In the genomic region with DNA sequence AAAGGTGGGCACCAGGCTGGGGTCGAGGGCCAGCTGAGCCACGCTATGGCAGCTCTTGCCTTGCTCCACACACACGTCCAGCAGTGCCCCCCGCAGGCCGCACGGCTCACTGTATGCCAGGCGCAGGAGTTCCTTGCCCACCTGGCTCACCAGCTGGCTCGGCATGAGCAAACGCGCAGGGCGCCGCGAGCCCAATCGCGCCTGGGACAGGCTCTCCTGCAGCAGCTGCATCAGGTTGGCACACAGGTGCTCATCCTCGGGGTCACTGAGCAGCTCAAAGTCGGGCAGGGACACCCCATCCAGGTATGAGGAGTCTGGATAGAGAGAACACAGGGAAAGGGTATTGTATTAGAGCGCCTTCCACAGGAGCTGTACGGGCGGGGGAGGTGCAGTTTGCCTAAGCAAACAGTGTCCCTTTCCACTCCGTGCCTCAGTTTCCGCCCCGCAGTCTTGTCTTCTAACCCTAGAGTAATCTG, we compare ENCODE assay signal across 8 mouse cellular contexts. TPM values are rescaled to one million over a fixed set of nuclear protein-coding genes. Genes with fewer than 3 reads are reported as not detected.
DNase-seq lines count a peak whose midpoint lies in the region; ATAC-seq and TF ChIP-seq lines count a peak whose summit lies in the region.

No protein-coding gene starts in this region.

- peak overlapping the region; percentile 94 for H3K9ac ChIP-seq in forebrain, embryonic 11.5 days (ENCODE audit: low read length)
- peak overlapping the region; percentile 91 for H3K9ac ChIP-seq in heart, postnatal 0 days (replicated peaks; ENCODE audit: low read depth, low read length)
- H3K9ac ChIP-seq in neural tube, embryonic 14.5 days (replicated peaks; ENCODE audit: low read depth, low read length), result peak overlapping the region; percentile 95

- H3K9me3 ChIP-seq in forebrain, embryonic 11.5 days (ENCODE audit: control insufficient read depth, low read length), result no peaks in the 10 kb centered on the region
- no peaks in the 10 kb centered on the region for H3K9me3 ChIP-seq in heart, postnatal 0 days (replicated peaks; ENCODE audit: control insufficient read depth, low read length)
- no peaks in the 10 kb centered on the region for H3K9me3 ChIP-seq in neural tube, embryonic 14.5 days (ENCODE audit: control insufficient read depth, low read length)

- peak; percentile 47 for ATAC-seq in forebrain, embryonic 11.5 days (replicated peaks; ENCODE audit: low FRiP score)
- peak; percentile 31 for ATAC-seq in heart, postnatal 0 days (ENCODE audit: insufficient read depth, low read depth)
- peak; percentile 39 for ATAC-seq in neural tube, embryonic 14.5 days (ENCODE audit: low read depth)

- peak overlapping the region; percentile 91 for H3K27ac ChIP-seq in brown adipose tissue, adult 24 weeks (replicated peaks; ENCODE audit: low read depth, low read length)
- H3K27ac ChIP-seq in forebrain, embryonic 11.5 days (ENCODE audit: low read depth, low read length), result peak overlapping the region; percentile 78; the same call in 1 of the 2 replicates
- H3K27ac ChIP-seq in heart, postnatal 0 days (ENCODE audit: low read depth), result peak overlapping the region; percentile 90
- H3K27ac ChIP-seq in neural tube, embryonic 14.5 days (ENCODE audit: low read depth, low read length), result peak overlapping the region; percentile 96

- peak; percentile 70 for DNase-seq in CD4-positive helper T cell, adult 2 months (ENCODE audit: low read depth, low spot score)
- DNase-seq in forebrain, embryonic 11.5 days (ENCODE audit: low spot score), result peak; percentile 87
- DNase-seq in heart, postnatal 0 days (ENCODE audit: low spot score), result peak; percentile 80
- DNase-seq in kidney, postnatal 36 days, result peak; percentile 81 to 91
- DNase-seq in lung, adult 18-20 months, result peak; percentile 86 to 88
- peak; percentile 86 for DNase-seq in testis, postnatal 10 days (ENCODE audit: low spot score)

- peak overlapping the region; percentile 96 for H3K4me2 ChIP-seq in forebrain, embryonic 11.5 days (ENCODE audit: low read depth, low read length, severe bottlenecking)
- H3K4me2 ChIP-seq in heart, postnatal 0 days (ENCODE audit: low read depth, low read length), result peak overlapping the region; percentile 89
- H3K4me2 ChIP-seq in neural tube, embryonic 14.5 days (ENCODE audit: low read depth, low read length), result peak overlapping the region; percentile 97

- no peaks in the 10 kb centered on the region for H3K36me3 ChIP-seq in forebrain, embryonic 11.5 days (ENCODE audit: control insufficient read depth, insufficient read depth, low read length)
- peaks cover 14% of the 10 kb centered on the region for H3K36me3 ChIP-seq in heart, postnatal 0 days (replicated peaks; ENCODE audit: control insufficient read depth, insufficient read depth, low read length)
- H3K36me3 ChIP-seq in neural tube, embryonic 14.5 days (ENCODE audit: control insufficient read depth, insufficient read depth, low read length), result no peaks in the 10 kb centered on the region

- TF ChIP-seq CTCF in heart, postnatal 0 days (IDR thresholded peaks at IDR 0.05; ENCODE audit: low read depth), result peak; percentile 72

- H3K27me3 ChIP-seq in forebrain, embryonic 11.5 days (ENCODE audit: control insufficient read depth, insufficient read depth, low read length), result no peaks in the 10 kb centered on the region
- H3K27me3 ChIP-seq in heart, postnatal 0 days (ENCODE audit: control insufficient read depth, insufficient read depth, low read length), result no peaks in the 10 kb centered on the region
- H3K27me3 ChIP-seq in neural tube, embryonic 14.5 days (ENCODE audit: control insufficient read depth, insufficient read depth, low read length), result no peaks in the 10 kb centered on the region

- no peak; the same call in 1 of the 2 replicates for TF ChIP-seq EP300 in heart, postnatal 0 days (IDR thresholded peaks at IDR 0.05; ENCODE audit: low read depth)

- H3K4me3 ChIP-seq in brown adipose tissue, adult 24 weeks (ENCODE audit: insufficient read depth, low read depth, low read length), result peak overlapping the region; percentile 92
- peak overlapping the region; percentile 84 for H3K4me3 ChIP-seq in forebrain, embryonic 11.5 days (ENCODE audit: low read depth, low read length)
- H3K4me3 ChIP-seq in heart, postnatal 0 days (ENCODE audit: low read depth, low read length), result peak overlapping the region; percentile 100
- peak overlapping the region; percentile 95 for H3K4me3 ChIP-seq in neural tube, embryonic 14.5 days (ENCODE audit: low read depth, low read length)

- WGBS in forebrain, embryonic 11.5 days, result 0% methylated on average over 23 of the region's 23 CpGs
- WGBS in heart, postnatal 0 days, result 1% methylated on average over 23 of the region's 23 CpGs
- 1% methylated on average over 23 of the region's 23 CpGs for WGBS in neural tube, embryonic 14.5 days

- peaks cover 5% of the 10 kb centered on the region for H3K4me1 ChIP-seq in brown adipose tissue, adult 24 weeks (ENCODE audit: control insufficient read depth, insufficient read depth, insufficient read length, low read length)
- H3K4me1 ChIP-seq in forebrain, embryonic 11.5 days (replicated peaks; ENCODE audit: control insufficient read depth, insufficient read depth, low read length), result peaks cover 7% of the 10 kb centered on the region; the same call in 1 of the 2 replicates
- peaks cover 29% of the 10 kb centered on the region for H3K4me1 ChIP-seq in heart, postnatal 0 days (ENCODE audit: control insufficient read depth, insufficient read depth)
- H3K4me1 ChIP-seq in neural tube, embryonic 14.5 days (ENCODE audit: control insufficient read depth, insufficient read depth, low read length), result peaks cover 15% of the 10 kb centered on the region

RNA-seq across cellular contexts. Expression of a gene that starts 0.9 kb away (rescaled TPM):
- 6.1 and 17.7 TPM in 2 replicates for polyA plus RNA-seq in brown adipose tissue, adult 24 weeks (2012; ENCODE audit: insufficient read depth, insufficient read length, missing spikeins)
- polyA plus RNA-seq in forebrain, embryonic 11.5 days (2014; fragmentation: Nextera tagmentation; extraction: Ambion mirVana), result 7.4 and 9.5 TPM in 2 replicates
- 30.3 and 35.6 TPM in 2 replicates for total RNA-seq in heart, postnatal 0 days (2014; rRNA removed; ENCODE audit: low replicate concordance)
- 17.0 and 17.4 TPM in 2 replicates for polyA plus RNA-seq in heart, postnatal 0 days (2015; fragmentation: Nextera tagmentation; extraction: Ambion mirVana)
- polyA plus RNA-seq in neural tube, embryonic 14.5 days (2014; fragmentation: Nextera tagmentation; extraction: Ambion mirVana), result 4.2 and 6.5 TPM in 2 replicates

RNA-seq across cellular contexts. Expression of a gene that starts 51.9 kb away (rescaled TPM):
- polyA plus RNA-seq in brown adipose tissue, adult 24 weeks (2012; ENCODE audit: insufficient read depth, insufficient read length, missing spikeins), result 19.2 and 20.6 TPM in 2 replicates
- 35.8 and 38.4 TPM in 2 replicates for polyA plus RNA-seq in forebrain, embryonic 11.5 days (2014; fragmentation: Nextera tagmentation; extraction: Ambion mirVana)
- total RNA-seq in heart, postnatal 0 days (2014; rRNA removed; ENCODE audit: low replicate concordance), result 14.0 and 15.7 TPM in 2 replicates
- polyA plus RNA-seq in heart, postnatal 0 days (2015; fragmentation: Nextera tagmentation; extraction: Ambion mirVana), result 34.6 and 35.8 TPM in 2 replicates
- polyA plus RNA-seq in neural tube, embryonic 14.5 days (2014; fragmentation: Nextera tagmentation; extraction: Ambion mirVana), result 43.6 and 46.7 TPM in 2 replicates

RNA-seq across cellular contexts. Expression of a gene that starts 52.2 kb away (rescaled TPM):
- 59.1 and 60.8 TPM in 2 replicates for polyA plus RNA-seq in brown adipose tissue, adult 24 weeks (2012; ENCODE audit: insufficient read depth, insufficient read length, missing spikeins)
- polyA plus RNA-seq in forebrain, embryonic 11.5 days (2014; fragmentation: Nextera tagmentation; extraction: Ambion mirVana), result 94.6 and 99.4 TPM in 2 replicates
- total RNA-seq in heart, postnatal 0 days (2014; rRNA removed; ENCODE audit: low replicate concordance), result 29.7 and 85.4 TPM in 2 replicates
- polyA plus RNA-seq in heart, postnatal 0 days (2015; fragmentation: Nextera tagmentation; extraction: Ambion mirVana), result 104 and 108 TPM in 2 replicates
- polyA plus RNA-seq in neural tube, embryonic 14.5 days (2014; fragmentation: Nextera tagmentation; extraction: Ambion mirVana), result 116 and 120 TPM in 2 replicates

Comparison
In these comparisons a context has a peak if more than half of its experiments do, and no peak if none do; other contexts are left out.
1. Peak in every context shown above with its lines: DNase-seq, ATAC-seq, H3K4me3 ChIP-seq and H3K27ac ChIP-seq.